Mouse (Mus musculus) midbrain, embryonic 16.5 days (tissue): Measurements from ENCODE around the gene Tlr9. TPM values are rescaled to one million over a fixed set of nuclear protein-coding genes. Genes with fewer than 3 reads are reported as not detected.

Source experiments
- ATAC-seq: fragments of 200-750 bp; cut with Nextera tagmentation; 2 replicates; pipeline ENCODE4 v1.8.0; 2017; ENCODE audit warnings: moderate TSS enrichment
- H3K27ac ChIP-seq: fragments of 300-500 bp; sonication (generic); 2 replicates; pipeline ENCODE4 v1.5.1; 2014; ENCODE audit warnings: mild to moderate bottlenecking, low read length, mixed read lengths
- H3K27me3 ChIP-seq: fragments of 300-500 bp; sonication (generic); 2 replicates; pipeline ENCODE4 v1.6.1; 2014; ENCODE audit warnings: low read depth, low read length, mixed read lengths; ENCODE audit not compliant: control insufficient read depth, insufficient read depth
- H3K36me3 ChIP-seq: fragments of 300-500 bp; sonication (generic); 2 replicates; pipeline ENCODE4 v1.6.1; 2014; ENCODE audit warnings: mild to moderate bottlenecking, low read length, moderate library complexity, mixed read lengths; ENCODE audit not compliant: control insufficient read depth, insufficient read depth
- H3K4me1 ChIP-seq: fragments of 300-500 bp; sonication (generic); 2 replicates; pipeline ENCODE4 v1.6.1; 2014; ENCODE audit warnings: mild to moderate bottlenecking, low read length, mixed read lengths; ENCODE audit not compliant: control insufficient read depth, insufficient read depth
- H3K4me2 ChIP-seq: fragments of 300-500 bp; sonication (generic); 2 replicates; pipeline ENCODE4 v1.6.1; 2014; ENCODE audit warnings: mild to moderate bottlenecking, low read length, mixed read lengths
- H3K4me3 ChIP-seq: fragments of 300-500 bp; sonication (generic); 2 replicates; pipeline ENCODE4 v1.5.1; 2014; ENCODE audit warnings: low read depth, mild to moderate bottlenecking, low read length, moderate library complexity, mixed read lengths
- H3K9ac ChIP-seq: fragments of 300-500 bp; sonication (generic); 2 replicates; pipeline ENCODE4 v1.6.1; 2014; ENCODE audit warnings: low read depth, low read length, mixed read lengths
- H3K9me3 ChIP-seq: fragments of 300-500 bp; sonication (generic); replicated peaks from 2 replicates; pipeline ENCODE4 v1.6.1; 2014; ENCODE audit warnings: mild to moderate bottlenecking, low read length, mixed read lengths; ENCODE audit not compliant: control insufficient read depth, poor library complexity, severe bottlenecking
- WGBS: fragments of 180-500 bp; shearing (Covaris S2); extraction: QIAGEN DNeasy Blood & Tissue Kit; methylation state at CpG from one replicate; pipeline ENCODE4 v1.1.7; 2014; 5-methylcytosine and 5-hydroxymethylcytosine counted together
- polyA plus RNA-seq: library from polyadenylated mRNA; unstranded; fragments of >200 nt; fragmentation: Nextera tagmentation; extraction: Ambion mirVana; gene quantifications from 2 replicates; pipeline ENCODE4 v1.2.1, GENCODE M21; 2015

Tlr9 gene
- polyA plus RNA-seq, 1 experiment from 2014 or later, result not detected

DNA sequence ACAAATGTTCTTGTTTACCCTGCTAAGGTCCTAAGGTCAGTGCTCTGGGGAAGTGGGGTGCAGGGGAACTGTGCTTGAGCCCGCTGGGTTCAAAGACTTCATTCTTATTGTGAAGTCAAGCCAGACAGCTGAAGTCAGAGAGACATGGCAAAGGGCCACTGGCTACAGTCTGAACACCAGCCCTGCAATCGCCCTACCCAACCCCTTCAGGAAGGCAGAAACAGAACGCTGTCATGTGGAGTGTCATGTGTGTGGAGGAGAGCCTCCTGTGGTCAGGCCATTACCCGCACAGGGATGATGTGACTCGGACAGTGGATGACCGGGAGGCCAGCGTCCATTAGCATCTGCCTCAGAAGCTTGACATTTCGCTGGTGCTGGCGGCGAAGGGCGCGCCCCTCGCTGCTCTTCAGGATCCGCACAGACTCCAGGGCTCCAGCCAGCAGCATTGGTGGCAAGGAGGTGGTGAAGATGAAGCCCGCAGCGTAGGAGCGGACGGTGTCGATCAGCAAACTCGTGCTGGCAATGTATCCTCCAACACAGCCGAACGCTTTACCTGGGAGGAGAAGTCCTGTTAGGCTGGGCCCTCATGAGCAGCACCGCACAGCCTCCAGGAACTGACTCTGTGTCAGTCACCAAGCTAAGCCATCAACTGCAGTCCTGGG lies 13.9 kb downstream of the Tlr9 start:
- H3K27me3 ChIP-seq, result no peaks in the 10 kb centered on the region
- H3K4me1 ChIP-seq, result no peaks in the 10 kb centered on the region
- H3K4me2 ChIP-seq, result no peak overlapping the region
- ATAC-seq, result no peak
- H3K27ac ChIP-seq, result no peak overlapping the region
- H3K9me3 ChIP-seq, result no peaks in the 10 kb centered on the region
- no peak overlapping the region for H3K4me3 ChIP-seq
- peaks cover 65% of the 10 kb centered on the region for H3K36me3 ChIP-seq
- 90% methylated on average over 23 of the region's 23 CpGs for WGBS
- H3K9ac ChIP-seq, result no peak overlapping the region

DNA sequence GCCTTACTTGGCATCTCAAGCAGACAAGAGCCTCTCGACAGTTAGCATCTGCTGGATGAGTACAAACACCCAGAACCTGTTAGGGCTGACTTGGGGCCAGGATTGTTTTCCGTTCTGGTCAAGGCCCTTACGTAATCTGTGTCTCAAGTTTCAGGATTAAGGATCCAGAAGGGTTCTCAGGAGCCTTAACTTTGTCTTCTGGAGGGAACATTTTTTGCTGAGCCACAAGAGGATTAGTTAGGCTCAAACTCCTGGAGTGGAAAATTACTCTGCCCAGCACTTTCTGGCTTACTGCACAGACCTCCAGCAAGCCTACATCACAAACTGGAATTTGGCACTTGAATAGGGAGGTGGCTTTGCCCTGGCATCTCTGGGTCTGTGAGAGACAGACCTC lies 14.4 kb downstream of the Tlr9 start:
- H3K9me3 ChIP-seq, result no peaks in the 10 kb centered on the region
- H3K4me1 ChIP-seq, result no peaks in the 10 kb centered on the region
- H3K36me3 ChIP-seq, result peaks cover 67% of the 10 kb centered on the region
- H3K4me3 ChIP-seq, result no peak overlapping the region
- H3K9ac ChIP-seq, result no peak overlapping the region
- no peak overlapping the region for H3K4me2 ChIP-seq
- 52% methylated on average over 3 of the region's 3 CpGs for WGBS
- no peak for ATAC-seq
- no peak overlapping the region for H3K27ac ChIP-seq
- no peaks in the 10 kb centered on the region for H3K27me3 ChIP-seq

DNA sequence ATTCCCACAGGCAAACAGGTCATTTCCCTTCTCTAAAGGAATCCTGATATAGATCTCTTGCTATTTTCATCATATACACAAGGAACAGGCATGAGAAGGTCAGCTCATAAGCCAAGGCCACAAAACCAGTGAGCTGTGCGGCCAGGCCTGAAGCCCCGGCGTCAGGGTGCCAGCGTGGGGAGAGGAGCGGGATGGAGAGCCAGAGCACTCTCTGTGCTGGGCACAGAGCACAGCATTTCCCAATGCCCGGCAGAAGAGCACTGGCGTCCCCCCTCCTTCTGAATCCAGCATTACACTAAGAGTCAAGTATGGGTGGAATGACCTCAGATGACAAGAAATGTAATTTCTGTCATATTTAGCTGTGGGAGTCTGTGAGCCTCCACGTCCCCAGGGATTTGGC lies 15.0 kb downstream of the Tlr9 start:
- Histone ChIP-seq H3K27ac (no peak overlapping the region), H3K4me3 (no peak overlapping the region), H3K36me3 (peaks cover 66% of the 10 kb centered on the region), H3K27me3 (no peaks in the 10 kb centered on the region), H3K4me2 (no peak overlapping the region), H3K9ac (no peak overlapping the region), H3K9me3 (no peaks in the 10 kb centered on the region), H3K4me1 (no peaks in the 10 kb centered on the region)
- ATAC-seq, result no peak
- WGBS, result 84% methylated on average over 8 of the region's 8 CpGs

DNA sequence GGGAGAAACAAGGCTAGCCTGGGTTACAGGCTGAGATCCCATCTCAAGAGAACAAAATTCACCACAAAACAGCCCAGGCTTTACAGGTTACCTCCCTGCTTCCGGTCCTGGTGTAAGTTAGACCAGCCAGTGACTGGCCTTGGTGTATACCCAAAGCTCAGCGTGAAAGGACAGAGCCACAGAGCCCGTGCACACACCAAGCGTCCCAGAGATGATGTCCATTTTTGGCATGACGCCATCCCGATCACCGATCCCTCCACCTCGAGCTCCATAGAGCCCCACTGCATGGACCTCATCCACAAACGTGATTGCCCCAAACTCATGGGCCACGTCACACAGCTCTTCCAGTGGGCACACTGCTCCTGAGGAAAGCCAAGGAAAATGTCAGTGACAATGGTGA lies 15.5 kb downstream of the Tlr9 start:
- no peak for ATAC-seq
- H3K4me3 ChIP-seq, result no peak overlapping the region
- no peaks in the 10 kb centered on the region for H3K27me3 ChIP-seq
- H3K9me3 ChIP-seq, result no peaks in the 10 kb centered on the region
- WGBS, result 95% methylated on average over 10 of the region's 10 CpGs
- H3K4me2 ChIP-seq, result no peak overlapping the region
- H3K36me3 ChIP-seq, result peaks cover 63% of the 10 kb centered on the region
- H3K27ac ChIP-seq, result no peak overlapping the region
- H3K4me1 ChIP-seq, result no peaks in the 10 kb centered on the region
- H3K9ac ChIP-seq, result no peak overlapping the region

DNA sequence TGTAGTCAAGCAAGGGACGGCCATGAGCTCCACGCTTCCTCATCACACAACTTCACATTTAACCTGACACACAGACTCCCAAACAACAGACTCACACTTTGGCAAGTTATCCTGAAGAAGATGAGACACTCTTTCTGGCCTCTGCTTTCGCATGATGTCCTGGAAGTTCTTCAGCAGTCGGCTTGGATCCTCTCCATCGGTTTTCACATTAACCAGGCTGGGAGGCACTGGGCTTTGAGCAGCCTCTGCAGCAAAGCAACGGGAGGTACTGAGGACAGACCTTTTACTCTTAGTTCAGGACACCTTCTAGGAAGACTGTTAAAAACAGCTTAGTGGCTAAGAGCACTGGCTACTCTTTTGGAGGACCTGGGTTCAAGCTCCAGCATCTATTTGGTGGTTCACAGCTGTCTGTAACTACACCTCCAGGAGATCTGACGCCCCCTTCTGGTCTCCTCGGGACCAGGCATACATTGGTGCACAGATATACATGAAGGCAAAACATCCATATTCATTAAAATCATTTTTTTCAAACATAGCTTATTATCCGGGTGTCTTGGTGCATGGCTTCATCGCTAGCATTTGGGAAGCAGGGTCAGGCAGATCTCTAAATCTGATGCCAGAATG lies 19.3 kb downstream of the Tlr9 start:
- Histone ChIP-seq H3K9me3 (no peaks in the 10 kb centered on the region), H3K4me2 (no peak overlapping the region), H3K4me1 (peaks cover 7% of the 10 kb centered on the region), H3K27me3 (no peaks in the 10 kb centered on the region), H3K9ac (no peak overlapping the region), H3K4me3 (no peak overlapping the region), H3K27ac (no peak overlapping the region), H3K36me3 (peaks cover 35% of the 10 kb centered on the region)
- WGBS, result 88% methylated on average over 10 of the region's 10 CpGs
- no peak for ATAC-seq

DNA sequence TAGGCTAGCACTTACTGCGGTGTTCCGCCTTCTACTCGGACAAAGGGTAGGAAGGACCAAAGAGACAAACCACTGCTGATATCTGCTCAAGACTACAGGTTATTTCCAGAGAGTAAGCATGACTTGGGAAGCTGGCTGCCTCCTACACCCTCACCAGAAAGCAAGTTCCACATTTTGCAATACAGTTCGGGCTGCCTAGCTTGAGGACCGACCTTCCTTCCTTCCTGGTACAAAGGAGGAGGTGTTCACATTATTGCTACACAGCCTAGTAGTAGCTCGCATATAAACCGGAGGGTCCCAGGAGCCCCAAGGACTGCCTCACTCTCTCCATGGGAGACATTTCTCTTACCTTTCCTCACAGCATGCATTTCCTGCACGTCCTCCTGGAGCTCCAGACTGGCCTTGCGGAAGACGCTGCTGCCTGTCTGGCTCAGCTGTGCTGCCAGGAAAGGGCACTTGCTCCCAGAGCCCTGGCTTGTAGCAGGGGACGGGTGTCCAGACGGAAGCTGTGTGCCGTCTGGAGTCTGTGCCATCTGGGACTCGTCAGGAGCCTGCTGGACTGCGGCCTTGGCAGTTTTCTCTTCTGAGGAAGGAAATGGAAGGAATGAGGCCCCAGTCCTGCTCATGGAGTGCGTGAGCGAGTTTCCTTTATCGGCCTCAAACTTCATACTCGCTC lies 20.6 kb downstream of the Tlr9 start:
- Histone ChIP-seq H3K9me3 (no peaks in the 10 kb centered on the region), H3K4me3 (no peak overlapping the region), H3K27me3 (no peaks in the 10 kb centered on the region), H3K4me2 (no peak overlapping the region), H3K36me3 (peaks cover 28% of the 10 kb centered on the region), H3K9ac (no peak overlapping the region), H3K4me1 (peaks cover 12% of the 10 kb centered on the region), H3K27ac (no peak overlapping the region)
- WGBS, result 84% methylated on average over 19 of the region's 19 CpGs
- no peak for ATAC-seq

DNA sequence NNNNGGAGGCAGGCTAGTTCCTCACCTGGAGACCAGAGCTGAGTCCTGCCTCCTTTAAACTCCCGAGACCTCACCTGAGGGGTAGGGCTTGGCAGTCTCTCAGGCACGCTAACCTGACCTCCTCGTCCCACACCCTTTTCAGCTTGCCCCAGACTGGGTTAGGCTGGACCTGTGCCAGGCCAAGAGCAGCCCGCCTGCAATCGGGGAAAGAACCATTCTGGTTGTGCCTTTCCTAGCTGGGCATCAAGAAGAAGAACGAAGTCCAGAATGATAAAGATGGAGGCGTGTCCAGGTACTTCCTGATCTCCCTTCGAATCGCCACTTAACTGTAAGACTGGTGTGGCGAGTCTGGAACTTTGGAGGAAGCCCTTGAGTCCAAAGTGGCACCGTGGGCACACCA lies 27.2 kb downstream of the Tlr9 start:
- Histone ChIP-seq H3K4me3 (no peak overlapping the region), H3K4me2 (no peak overlapping the region), H3K9ac (no peak overlapping the region), H3K36me3 (no peaks in the 10 kb centered on the region), H3K27ac (no peak overlapping the region), H3K9me3 (no peaks in the 10 kb centered on the region), H3K4me1 (peaks cover 16% of the 10 kb centered on the region), H3K27me3 (no peaks in the 10 kb centered on the region)
- 93% methylated on average over 11 of the region's 11 CpGs for WGBS
- no peak for ATAC-seq

DNA sequence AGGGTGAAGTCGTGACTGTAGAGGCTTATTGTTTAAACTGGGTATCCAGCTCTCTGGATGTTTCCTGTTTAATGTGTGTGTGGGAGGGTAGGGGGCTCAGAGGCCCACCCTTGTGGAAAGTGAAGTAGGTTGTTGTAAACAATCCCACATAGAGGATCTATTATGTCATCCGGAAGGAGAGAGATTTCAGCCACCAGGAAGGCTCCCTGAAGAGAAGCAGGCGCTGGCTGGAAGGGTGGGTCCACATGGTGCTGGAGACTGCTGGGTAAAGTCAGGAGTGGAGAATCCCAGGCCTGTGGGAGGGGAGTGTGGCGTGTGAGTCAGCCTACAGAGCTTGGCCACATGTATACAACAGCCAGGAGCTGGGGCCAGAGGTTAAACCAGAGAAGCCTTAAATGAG lies 27.8 kb downstream of the Tlr9 start:
- Histone ChIP-seq H3K36me3 (no peaks in the 10 kb centered on the region), H3K4me3 (no peak overlapping the region), H3K9me3 (no peaks in the 10 kb centered on the region), H3K27me3 (no peaks in the 10 kb centered on the region), H3K9ac (no peak overlapping the region), H3K4me1 (peaks cover 16% of the 10 kb centered on the region), H3K4me2 (no peak overlapping the region), H3K27ac (no peak overlapping the region)
- WGBS, result 57% methylated on average over 4 of the region's 4 CpGs
- ATAC-seq, result no peak

DNA sequence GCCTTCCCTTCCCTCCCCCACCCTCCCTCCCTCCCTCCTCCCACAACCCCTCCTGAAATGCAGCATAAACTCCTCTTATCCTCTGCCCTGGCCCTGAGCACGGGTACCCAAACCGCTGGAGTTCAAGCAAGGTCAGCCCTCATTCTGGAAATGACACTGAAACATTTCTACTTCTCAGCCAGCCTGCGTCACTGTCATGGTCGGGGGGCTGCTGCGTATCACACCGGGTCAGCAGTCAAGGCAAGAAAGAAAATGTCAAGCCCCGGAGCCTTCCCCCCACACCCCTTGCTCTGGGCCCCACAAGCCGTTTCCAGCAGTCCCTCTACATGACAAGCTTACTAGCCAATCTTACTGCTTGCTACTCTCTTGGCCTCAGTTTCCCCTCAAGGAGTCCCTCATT lies 28.7 kb downstream of the Tlr9 start:
- Histone ChIP-seq H3K4me1 (peaks cover 15% of the 10 kb centered on the region), H3K27ac (no peak overlapping the region), H3K9me3 (no peaks in the 10 kb centered on the region), H3K4me3 (no peak overlapping the region), H3K9ac (no peak overlapping the region), H3K4me2 (no peak overlapping the region), H3K27me3 (no peaks in the 10 kb centered on the region), H3K36me3 (no peaks in the 10 kb centered on the region)
- WGBS, result 79% methylated on average over 8 of the region's 8 CpGs
- no peak for ATAC-seq
